Mouse (Mus musculus) Patski (cell line): Measurements from ENCODE around the gene Mpped2. TPM values are rescaled to one million over a fixed set of nuclear protein-coding genes. Genes with fewer than 3 reads are reported as not detected.

Experiments
- ATAC-seq: fragments of 100-300 bp; one replicate; pipeline ENCODE4 v1.8.0; 2021
- CTCF ChIA-PET: fragments of 350-600 bp; sonication (Branson Sonifier 250); formaldehyde crosslinking; loops from one replicate; lab custom pipeline; 2022; ENCODE audit warnings: inconsistent platforms; lab: Charles Lee
- POLR2A ChIA-PET: fragments of 350-600 bp; sonication (Branson Sonifier 250); formaldehyde crosslinking; loops from one replicate; lab custom pipeline; 2022; ENCODE audit warnings: antibody characterized with exemption, inconsistent platforms; lab: Charles Lee
- DNase-seq: peaks from one replicate; pipeline ENCODE4 v3.0.0-alpha.2; 2011; ENCODE audit warnings: low read depth, low spot score
- H3K27me3 ChIP-seq: fragments of 371-371 bp; one replicate; pipeline ENCODE4 v1.5.1; 2021
- CTCF ChIP-seq: fragments of 100-300 bp; IDR thresholded peaks from one replicate; pipeline ENCODE4 v1.5.1; 2021
- in situ Hi-C: fragments of 300-500 bp; cut with MboI; formaldehyde crosslinking; loops from 3 replicates; pipeline ENCODE4 v1.11.1; 2018; ENCODE audit warnings: low pct_unique_long_range_greater_than_20kb, mixed read lengths
- polyA plus RNA-seq: library from polyadenylated mRNA; unstranded; gene quantifications from one replicate; pipeline ENCODE4 v1.2.3, GENCODE M21; 2021

Mpped2 gene
- polyA plus RNA-seq, 1 experiment from 2014 or later = 4.6 TPM

DNA sequence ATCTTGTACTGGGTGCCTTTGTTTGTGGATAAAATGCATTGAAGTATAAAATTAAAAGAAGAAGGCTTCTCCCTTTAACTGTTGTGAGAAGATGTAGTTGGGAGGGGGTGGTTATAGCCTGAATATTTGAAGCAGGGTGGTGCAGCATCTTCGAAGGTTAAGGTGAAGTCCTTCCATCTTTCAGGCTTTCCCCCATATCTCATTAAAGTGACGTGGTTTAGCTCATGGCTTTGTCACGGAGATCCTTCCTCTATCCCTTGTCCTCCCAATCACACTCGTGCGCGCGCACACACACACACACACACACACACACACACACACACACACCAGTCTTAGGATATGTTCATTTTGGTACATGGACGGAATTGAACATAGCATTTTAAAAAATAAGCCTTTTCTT is 3.3 kb downstream of the Mpped2 start:
- in situ Hi-C loops = loop anchor here (10.0 kb wide), 1 partner anchor 258 kb away; no protein-coding TSS in a partner anchor

DNA sequence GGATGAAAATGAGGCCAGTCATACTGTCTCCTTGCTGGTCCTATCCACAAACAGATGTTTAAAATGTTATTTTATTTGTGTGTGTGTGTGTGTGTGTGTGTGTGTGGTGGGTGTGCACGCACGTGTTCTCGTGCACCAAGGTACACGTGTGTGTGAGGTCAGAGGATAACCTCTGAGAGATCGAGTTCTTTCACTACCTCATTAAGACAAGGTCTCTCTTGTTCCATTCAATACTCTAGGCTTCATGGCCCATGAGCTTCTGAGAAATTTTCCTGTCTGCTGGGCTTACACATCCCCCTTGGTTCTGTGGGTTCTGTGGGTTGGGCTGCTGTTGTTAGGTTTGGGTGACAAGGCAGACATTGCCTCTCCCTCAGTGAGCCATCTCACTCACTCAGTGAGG is 12.6 kb downstream of the Mpped2 start:
- CTCF ChIA-PET = interaction anchor here (0.9 kb wide), 1 partner anchor 15 kb away, joined by 3 read pairs; no protein-coding TSS in a partner anchor
- DNase-seq = no peak
- ATAC-seq = no peak

More for the DNA sequence above, 3.3 kb downstream of the Mpped2 start:
- POLR2A ChIA-PET = interaction anchor here (0.6 kb wide), 1 partner anchor 125 kb away, joined by 4 read pairs; no protein-coding TSS in a partner anchor
- DNase-seq (no peak), ATAC-seq (no peak)
- H3K27me3 ChIP-seq = peaks cover 8% of the 10 kb centered on the region
- CTCF ChIA-PET = no interaction called here
- TF ChIP-seq CTCF = no peak

DNA sequence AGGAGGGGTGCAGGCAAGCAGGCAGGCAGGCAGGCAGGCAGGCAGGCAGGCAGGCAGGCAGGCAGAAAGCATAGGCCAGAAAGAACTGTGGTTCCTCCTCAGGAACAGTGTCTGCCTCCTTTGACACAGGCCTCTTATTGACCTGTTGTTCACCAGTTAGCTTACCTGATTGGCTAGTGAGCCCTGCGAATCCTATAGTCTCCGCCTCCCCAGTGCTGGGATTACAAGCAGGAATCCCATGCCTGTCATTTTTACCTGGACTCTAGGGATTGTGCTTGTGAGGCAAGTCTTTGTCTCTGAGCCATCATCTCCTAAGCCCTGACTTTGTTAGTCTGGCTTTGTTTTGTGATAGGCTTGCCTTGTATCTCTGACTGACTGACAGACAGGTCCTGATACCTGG is 14.1 kb downstream of the Mpped2 start:
- ATAC-seq (no peak), DNase-seq (no peak)
- CTCF ChIA-PET = no interaction called here
- no peak for TF ChIP-seq CTCF
- no peaks in the 10 kb centered on the region for H3K27me3 ChIP-seq
- in situ Hi-C loops = no loop called here
- POLR2A ChIA-PET = no interaction called here

More for the DNA sequence above, 12.6 kb downstream of the Mpped2 start:
- no peaks in the 10 kb centered on the region for H3K27me3 ChIP-seq
- POLR2A ChIA-PET = no interaction called here
- TF ChIP-seq CTCF = no peak
- in situ Hi-C loops = no loop called here

DNA sequence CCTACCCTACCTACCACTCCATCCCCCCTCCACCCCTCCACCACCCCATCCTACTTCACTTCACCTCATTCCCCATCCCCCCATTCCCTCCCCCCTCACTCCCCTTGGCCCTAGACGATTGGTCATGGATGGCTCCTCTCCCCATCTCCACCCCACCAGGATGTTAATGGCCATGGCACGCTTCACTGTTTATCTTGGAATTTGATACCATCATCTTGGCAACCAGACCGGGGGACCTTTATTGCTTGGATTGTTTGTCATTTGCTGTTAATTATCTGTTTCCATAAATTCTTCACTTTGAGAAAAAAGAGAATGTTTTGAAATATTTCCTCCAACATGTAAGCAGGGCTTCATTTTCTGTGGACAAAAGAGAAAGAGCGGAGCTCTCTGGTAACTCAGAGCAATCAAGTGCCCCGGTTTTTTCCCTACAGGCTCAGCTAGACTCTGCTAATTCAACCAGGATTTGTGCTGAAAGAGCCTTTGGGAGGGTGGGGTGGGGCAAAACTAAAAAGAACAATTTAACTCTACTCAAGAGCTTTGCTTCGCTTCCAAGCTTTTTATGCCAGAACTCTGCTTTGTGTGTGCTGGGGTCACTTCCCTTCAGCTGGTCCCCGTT is 17.9 kb downstream of the Mpped2 start:
- peaks cover 5% of the 10 kb centered on the region for H3K27me3 ChIP-seq
- no peak for TF ChIP-seq CTCF
- ATAC-seq (no peak), DNase-seq (no peak)
- POLR2A ChIA-PET = interaction anchor here (0.7 to 1.2 kb wide), 2 partner anchors 17 to 132 kb away, joined by 3 to 4 read pairs; no protein-coding TSS in a partner anchor
- CTCF ChIA-PET = no interaction called here
- in situ Hi-C loops = no loop called here

DNA sequence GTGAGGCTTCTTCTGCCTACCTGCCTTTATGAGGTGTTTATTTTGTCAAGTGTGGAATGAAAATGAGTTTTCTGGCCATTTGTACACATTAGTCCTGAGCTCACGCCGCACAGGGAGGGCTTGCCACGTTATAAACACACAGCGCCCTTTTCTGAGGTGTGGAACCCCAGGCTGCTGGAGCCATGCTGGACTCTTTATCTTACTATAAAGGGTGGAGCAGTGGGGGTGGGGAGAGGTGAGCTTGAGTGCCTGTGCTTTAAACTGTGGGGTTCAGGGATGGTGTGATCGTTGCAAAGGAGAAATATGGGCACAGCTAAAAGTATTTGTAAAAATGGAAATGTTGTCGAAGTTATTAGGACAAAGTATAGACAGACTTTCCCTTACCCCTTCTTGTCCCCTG is 18.4 kb downstream of the Mpped2 start:
- ChIA-PET POLR2A (interaction anchor here (0.7 to 1.2 kb wide), 2 partner anchors 18 to 131 kb away, joined by 3 to 4 read pairs; no protein-coding TSS in a partner anchor), CTCF (no interaction called here)
- in situ Hi-C loops = no loop called here
- TF ChIP-seq CTCF = no peak
- ATAC-seq = no peak
- no peak for DNase-seq
- peaks cover 5% of the 10 kb centered on the region for H3K27me3 ChIP-seq

DNA sequence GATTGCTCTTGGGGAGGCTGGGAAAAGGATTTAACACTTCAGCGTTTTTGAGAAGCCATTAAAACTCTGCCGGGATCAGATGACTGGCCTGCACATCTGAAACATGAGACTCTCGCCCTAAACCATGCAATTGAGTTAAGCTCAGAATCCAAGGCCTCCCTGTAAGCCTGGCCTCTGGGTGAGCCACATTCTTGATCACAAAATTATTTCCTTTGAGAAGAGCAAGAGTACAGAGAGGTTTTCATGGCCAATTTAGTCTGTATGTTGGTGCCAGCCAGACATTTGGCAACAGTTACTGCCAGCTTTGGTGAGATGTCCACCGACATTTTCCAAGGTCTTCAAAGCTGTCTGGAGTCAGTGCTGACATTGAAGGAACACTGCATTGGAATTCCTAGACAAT is 20.1 kb downstream of the Mpped2 start:
- DNase-seq = peak; percentile 17

DNA sequence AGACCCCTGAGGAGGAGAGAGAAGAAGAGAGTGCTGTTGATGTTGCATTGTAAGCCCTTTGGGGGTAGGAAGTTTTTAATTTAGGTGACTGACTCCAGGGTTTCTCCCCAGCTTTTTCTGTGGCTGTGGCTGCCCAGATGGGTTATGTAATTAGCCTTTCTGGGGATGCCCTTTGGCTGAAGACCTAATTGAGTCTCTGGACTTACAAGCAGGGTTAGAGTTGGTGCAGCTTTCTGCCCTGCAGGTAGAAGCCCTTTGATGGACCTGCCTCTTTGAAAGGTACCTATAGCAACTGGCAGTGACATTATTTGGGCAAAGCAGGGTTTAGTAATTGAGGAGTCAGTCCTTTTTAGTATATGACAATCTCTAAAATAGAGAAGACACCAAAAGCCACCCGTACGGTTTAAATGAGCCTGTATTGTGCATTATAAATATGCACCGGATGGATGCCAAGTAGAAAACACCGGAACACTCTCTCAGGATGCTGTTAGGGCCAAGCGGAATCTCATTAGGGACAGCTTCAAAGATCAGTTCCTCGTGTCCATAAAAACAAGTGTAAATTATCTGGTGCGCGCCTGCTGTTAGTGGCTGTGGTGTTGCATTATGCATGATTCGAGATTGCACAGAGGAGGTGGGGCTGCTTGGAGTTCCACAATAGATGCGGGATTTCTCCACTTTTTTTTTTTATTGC is 22.8 kb downstream of the Mpped2 start:
- CTCF ChIA-PET = no interaction called here
- ATAC-seq = no peak
- peaks cover 5% of the 10 kb centered on the region for H3K27me3 ChIP-seq
- no peak for TF ChIP-seq CTCF
- in situ Hi-C loops = no loop called here
- no peak for DNase-seq
- POLR2A ChIA-PET = no interaction called here

More for the DNA sequence above, 20.1 kb downstream of the Mpped2 start:
- no peak for TF ChIP-seq CTCF
- peaks cover 5% of the 10 kb centered on the region for H3K27me3 ChIP-seq
- in situ Hi-C loops = no loop called here
- CTCF ChIA-PET = no interaction called here
- POLR2A ChIA-PET = no interaction called here
- peak; percentile 74 for ATAC-seq

DNA sequence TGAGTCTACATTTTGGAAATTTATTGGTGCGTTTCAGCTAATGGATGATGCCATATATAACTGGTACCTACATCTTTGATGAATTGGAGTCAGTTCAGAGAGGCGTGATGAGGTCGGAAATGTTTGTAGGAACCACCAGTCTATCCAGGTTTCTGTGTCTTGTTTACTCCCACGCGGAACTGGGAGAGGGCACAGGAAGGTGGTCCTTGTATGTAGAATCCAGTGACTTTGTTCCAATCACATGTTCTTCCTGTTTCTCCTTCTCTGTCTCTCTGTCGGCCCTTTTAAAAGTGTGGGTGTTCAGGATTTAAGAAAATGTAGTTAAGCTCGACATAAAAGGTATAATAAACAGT is 23.3 kb downstream of the Mpped2 start:
- peaks cover 5% of the 10 kb centered on the region for H3K27me3 ChIP-seq
- TF ChIP-seq CTCF = no peak
- in situ Hi-C loops = no loop called here
- ATAC-seq = no peak
- DNase-seq = no peak
- ChIA-PET POLR2A (no interaction called here), CTCF (no interaction called here)

DNA sequence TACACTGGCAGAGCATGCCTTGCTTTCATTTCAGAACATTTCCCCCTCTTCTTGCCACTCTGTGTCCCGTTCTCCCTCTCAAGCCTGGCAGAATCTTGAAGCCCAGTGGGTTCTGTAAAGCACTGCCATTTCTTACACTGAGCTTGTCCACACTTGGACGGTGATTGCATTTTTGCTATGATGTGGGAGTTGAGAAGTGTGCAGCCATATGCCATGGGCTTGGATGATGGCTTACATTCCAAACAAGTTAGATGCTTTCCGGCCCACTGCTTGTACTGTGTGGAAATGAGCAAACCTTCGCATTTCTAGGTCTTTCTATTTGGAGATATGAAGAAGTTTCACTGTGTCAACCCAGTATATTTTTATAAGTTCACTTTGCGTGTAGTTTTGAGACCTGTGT is 25.8 kb downstream of the Mpped2 start:
- in situ Hi-C loops = no loop called here
- DNase-seq (no peak), ATAC-seq (no peak)
- H3K27me3 ChIP-seq = peaks cover 5% of the 10 kb centered on the region
- TF ChIP-seq CTCF = no peak
- POLR2A ChIA-PET = no interaction called here
- CTCF ChIA-PET = no interaction called here

DNA sequence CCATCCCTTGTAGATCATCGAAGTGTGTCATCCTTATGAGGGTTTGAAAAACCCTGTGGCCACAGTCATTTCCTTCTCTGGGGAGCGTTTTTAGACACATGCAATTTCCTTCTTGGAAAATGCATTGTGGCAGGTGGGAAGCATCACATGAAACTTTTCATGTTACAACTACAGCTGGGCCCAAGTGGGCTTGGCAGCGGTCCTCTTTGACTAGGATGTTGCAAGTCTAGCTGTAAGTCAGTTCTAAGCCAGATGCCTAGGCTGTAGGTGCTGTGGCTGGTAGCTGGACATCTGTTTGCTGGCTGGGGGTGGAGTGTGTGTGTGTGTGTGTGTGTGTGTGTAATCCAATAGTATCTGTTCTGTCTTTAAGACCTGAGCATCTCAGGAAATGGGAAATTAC is 26.4 kb downstream of the Mpped2 start:
- POLR2A ChIA-PET = no interaction called here
- DNase-seq = no peak
- CTCF ChIA-PET = no interaction called here
- ATAC-seq = no peak
- H3K27me3 ChIP-seq = peaks cover 3% of the 10 kb centered on the region
- no peak for TF ChIP-seq CTCF
- in situ Hi-C loops = no loop called here

DNA sequence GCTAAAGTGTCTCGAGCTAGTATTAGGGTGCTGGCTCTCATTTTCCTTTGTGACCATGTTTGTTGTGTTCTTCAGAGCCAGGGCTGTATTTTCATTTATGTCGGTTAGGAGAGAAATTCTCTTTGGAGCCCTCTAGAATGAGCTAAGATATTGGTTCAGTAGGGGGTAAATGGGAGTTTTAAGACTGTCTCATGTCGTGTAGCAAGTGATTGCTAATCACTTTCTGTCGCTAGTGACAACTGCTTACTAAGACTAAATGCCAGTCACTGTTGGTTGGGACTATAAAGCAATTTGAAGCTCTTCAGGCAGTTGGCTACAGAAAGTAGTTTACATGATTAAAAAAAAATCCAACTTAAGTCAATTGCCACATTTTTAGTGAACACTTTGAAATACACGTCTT is 27.6 kb downstream of the Mpped2 start:
- H3K27me3 ChIP-seq = peaks cover 3% of the 10 kb centered on the region
- POLR2A ChIA-PET = no interaction called here
- DNase-seq (no peak), ATAC-seq (no peak)
- in situ Hi-C loops = no loop called here
- CTCF ChIA-PET = no interaction called here
- TF ChIP-seq CTCF = no peak
